Mouse (Mus musculus): ENCODE data around the gene St6galnac3. TPM values are rescaled to one million over a fixed set of nuclear protein-coding genes. Genes with fewer than 3 reads are reported as not detected.

St6galnac3 gene
- polyA plus RNA-seq, 1 experiment: 16.7 TPM

DNA sequence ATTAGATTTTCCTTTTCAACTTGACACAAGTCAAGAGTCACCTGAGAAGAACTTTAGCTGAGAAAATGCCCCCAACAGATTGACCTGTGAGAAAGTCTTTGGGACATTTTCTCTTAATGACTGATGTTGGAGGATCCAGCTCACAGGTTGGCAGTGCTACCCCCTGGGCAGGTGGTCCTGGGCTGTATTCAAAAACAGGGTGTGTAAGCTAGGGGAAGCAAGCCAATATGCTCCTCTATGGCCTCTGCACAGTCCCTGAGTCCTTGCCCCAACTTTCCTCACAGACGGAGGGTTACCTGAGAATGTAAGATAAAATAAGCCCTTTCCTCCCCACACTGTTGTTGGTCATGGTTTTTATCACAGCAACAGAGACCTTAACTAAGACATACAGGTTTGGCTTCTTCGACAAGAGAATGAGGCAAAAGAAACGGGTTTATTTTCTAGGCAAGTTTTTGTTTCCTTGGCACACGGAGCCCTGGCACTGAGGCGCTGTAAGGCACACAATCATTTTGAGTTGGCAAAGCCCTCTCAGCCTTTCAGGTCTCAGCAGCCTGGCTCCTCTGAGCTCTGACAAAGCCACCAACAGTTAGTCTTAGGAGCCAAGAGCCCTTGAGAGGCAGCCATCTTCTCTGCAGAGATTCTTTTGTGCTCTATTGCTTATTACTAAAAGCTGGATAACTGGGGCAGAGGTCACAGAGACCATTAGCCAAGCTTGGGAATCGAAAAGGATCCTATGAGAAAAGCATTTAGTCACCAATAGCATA lies 292.7 kb downstream of the St6galnac3 start:
- H3K4me3 ChIP-seq (ENCODE audit: insufficient read depth, low read length): no peak overlapping the region
- H3K4me1 ChIP-seq (ENCODE audit: control insufficient read depth, insufficient read depth, low read length): no peaks in the 10 kb centered on the region; the same call in 1 of the 2 replicates
- H3K27ac ChIP-seq (ENCODE audit: insufficient read depth, low read length): no peak overlapping the region
- no peak for TF ChIP-seq CTCF (IDR thresholded peaks at IDR 0.05; ENCODE audit: extremely low read depth, insufficient read depth, low read length)

DNA sequence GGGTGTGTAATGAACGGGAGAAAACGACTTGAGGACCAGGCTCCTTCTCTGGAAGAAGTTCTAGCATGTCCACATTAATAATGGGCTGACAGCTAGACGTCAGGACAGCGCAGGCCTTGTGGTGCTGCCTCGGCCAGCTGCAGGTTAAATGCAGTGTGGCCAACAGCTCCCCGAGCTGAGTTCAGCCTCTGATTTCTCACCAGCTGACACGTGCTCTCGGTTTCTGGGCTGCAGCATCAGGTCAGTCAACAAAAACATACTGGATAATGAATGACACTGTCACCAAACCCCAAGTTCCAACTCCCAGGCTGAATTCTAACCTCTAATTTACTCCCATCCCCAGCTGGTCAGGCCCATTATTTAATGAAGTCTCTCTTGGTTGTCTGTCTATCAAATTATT lies 295.1 kb downstream of the St6galnac3 start:
- Histone ChIP-seq H3K27ac (ENCODE audit: insufficient read depth, low read length) (no peak overlapping the region), H3K4me1 (ENCODE audit: control insufficient read depth, insufficient read depth, low read length) (no peaks in the 10 kb centered on the region; the same call in 1 of the 2 replicates), H3K4me3 (ENCODE audit: insufficient read depth, low read length) (no peak overlapping the region)
- no peak for TF ChIP-seq CTCF (IDR thresholded peaks at IDR 0.05; ENCODE audit: extremely low read depth, insufficient read depth, low read length)
- TF ChIP-seq POLR2A (IDR thresholded peaks at IDR 0.05; ENCODE audit: extremely low read depth, insufficient read depth, low read length): no peak

DNA sequence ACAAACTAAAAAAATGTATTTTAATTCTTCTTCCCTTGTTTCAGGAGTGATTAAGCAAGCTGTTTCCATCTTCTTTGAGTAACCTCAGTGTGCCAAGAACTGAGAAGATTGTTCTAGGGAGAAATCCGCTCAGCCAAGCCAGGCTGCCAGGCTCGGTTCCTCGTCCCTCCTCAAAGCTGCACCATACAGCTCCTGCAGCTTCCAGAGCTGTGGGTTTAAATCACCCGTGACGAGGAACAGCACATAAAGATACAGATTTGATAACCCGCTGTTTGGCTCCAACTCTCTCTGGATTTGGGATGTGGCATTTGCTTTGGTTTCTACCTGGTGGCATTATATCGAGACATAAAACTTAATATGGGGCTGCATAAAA lies 303.1 kb downstream of the St6galnac3 start:
- TF ChIP-seq POLR2A (IDR thresholded peaks at IDR 0.05; ENCODE audit: extremely low read depth, insufficient read depth, low read length): no peak
- no peaks in the 10 kb centered on the region for H3K4me1 ChIP-seq (ENCODE audit: control insufficient read depth, insufficient read depth, low read length)
- no peak overlapping the region for H3K4me3 ChIP-seq (ENCODE audit: insufficient read depth, low read length)
- no peak overlapping the region for H3K27ac ChIP-seq (ENCODE audit: insufficient read depth, low read length)

DNA sequence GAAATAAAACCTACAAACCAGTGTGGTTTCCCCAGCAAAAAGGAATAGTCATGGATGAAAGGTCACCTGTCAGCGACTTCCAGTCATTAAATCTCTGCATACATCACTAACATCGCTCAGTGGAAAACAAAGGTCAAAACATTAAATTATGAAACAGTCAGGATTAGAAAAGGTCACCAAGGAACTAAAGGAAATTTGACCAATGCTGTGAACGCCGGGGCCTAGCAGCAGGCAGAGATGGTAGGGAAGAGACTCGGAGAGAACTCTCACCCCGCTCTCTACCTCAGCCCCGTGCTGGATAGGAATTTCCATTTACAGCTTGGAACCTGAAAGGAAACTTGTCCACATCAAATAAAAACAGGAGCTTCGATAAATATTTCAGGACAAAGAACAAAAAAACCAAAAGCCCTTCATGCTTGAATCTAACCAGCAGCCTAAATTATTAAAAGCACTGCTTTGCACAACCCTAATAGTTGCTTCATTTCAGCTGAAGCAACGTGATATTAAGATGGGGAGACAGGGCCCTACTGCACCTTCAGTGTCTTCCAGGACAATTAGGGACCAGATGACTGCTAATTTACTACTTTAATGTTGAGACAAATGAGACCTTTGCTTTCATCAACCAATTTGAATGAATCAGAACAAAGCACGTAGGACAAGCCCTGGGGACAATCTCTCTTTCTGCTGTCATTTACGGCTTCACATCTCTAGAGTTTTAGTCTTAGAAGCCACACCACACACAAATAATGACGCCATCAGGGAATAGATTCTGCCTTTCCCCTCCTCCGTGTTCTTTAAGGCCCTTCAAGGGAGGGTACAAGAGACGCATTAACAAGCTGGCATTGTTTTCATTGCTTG lies 303.7 kb downstream of the St6galnac3 start:
- Histone ChIP-seq H3K27ac (ENCODE audit: insufficient read depth, low read length) (no peak overlapping the region), H3K4me3 (ENCODE audit: insufficient read depth, low read length) (no peak overlapping the region), H3K4me1 (ENCODE audit: control insufficient read depth, insufficient read depth, low read length) (no peaks in the 10 kb centered on the region)
- TF ChIP-seq POLR2A (IDR thresholded peaks at IDR 0.05; ENCODE audit: extremely low read depth, insufficient read depth, low read length): no peak
- TF ChIP-seq CTCF (IDR thresholded peaks at IDR 0.05; ENCODE audit: extremely low read depth, insufficient read depth, low read length): no peak

DNA sequence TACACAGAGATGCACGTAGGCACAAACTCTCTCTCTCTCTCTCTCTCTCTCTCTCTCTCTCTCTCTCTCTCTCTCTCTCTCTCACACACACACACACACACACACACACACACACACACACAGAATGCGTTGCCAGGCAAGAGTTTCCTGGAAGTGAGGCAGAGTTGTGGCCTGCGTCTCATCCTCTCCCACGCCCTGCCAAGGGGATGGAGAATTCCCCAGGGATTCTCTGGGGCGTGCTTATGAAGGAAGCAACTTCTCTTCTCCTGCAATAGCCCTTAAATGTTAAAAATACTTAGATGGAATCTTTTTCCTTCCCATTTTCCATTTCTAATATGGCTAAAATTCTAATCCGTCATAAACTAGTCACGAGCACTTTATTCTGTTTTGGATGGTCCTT lies 305.6 kb downstream of the St6galnac3 start:
- TF ChIP-seq POLR2A (IDR thresholded peaks at IDR 0.05; ENCODE audit: extremely low read depth, insufficient read depth, low read length): no peak

DNA sequence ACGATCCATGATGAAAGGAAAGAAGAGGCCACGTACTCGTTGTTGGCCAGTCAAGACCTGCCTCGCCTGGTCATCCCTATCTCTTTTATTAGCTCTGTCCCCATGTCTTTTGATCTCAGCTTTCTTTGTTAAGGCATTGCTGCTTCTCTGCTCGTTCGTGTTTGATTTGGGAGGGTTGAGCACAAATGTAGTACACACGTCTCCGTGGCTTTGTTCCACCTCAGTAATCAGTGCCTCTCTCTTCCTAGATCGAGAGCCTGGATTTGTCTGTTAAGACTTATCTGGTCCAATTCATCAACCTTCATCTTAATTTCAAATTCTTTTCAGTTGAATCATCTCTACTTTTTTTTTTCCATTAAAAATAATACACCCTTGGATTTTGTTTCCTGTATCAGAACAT lies 308.0 kb downstream of the St6galnac3 start:
- Histone ChIP-seq H3K4me3 (ENCODE audit: insufficient read depth, low read length) (no peak overlapping the region), H3K27ac (ENCODE audit: insufficient read depth, low read length) (no peak overlapping the region), H3K4me1 (ENCODE audit: control insufficient read depth, insufficient read depth, low read length) (no peaks in the 10 kb centered on the region)
- no peak for TF ChIP-seq POLR2A (IDR thresholded peaks at IDR 0.05; ENCODE audit: extremely low read depth, insufficient read depth, low read length)
- TF ChIP-seq CTCF (IDR thresholded peaks at IDR 0.05; ENCODE audit: extremely low read depth, insufficient read depth, low read length): no peak

More for the DNA sequence above, 305.6 kb downstream of the St6galnac3 start:
- no peak overlapping the region for H3K4me3 ChIP-seq (ENCODE audit: insufficient read depth, low read length)
- H3K4me1 ChIP-seq (ENCODE audit: control insufficient read depth, insufficient read depth, low read length): no peaks in the 10 kb centered on the region
- no peak overlapping the region for H3K27ac ChIP-seq (ENCODE audit: insufficient read depth, low read length)

DNA sequence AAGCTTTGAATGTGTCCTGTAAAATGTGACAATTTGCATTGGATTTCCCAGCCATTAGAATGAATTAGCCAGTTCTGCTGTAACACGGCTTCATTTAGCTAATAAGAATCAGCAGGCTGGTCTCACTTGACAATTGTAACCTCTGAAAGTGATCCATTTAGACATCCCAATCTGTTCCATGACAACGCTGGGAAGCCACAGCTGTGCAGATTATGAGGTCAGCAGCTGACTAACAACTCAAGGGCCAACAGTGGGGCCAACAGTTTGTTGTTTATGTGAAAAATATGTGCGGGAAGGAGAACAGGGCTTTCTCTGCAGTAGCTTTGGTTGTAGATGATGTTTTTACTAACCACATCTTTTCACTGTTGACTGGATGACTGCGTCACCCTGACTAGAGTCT lies 308.6 kb downstream of the St6galnac3 start:
- Histone ChIP-seq H3K4me1 (ENCODE audit: control insufficient read depth, insufficient read depth, low read length) (no peaks in the 10 kb centered on the region), H3K4me3 (ENCODE audit: insufficient read depth, low read length) (no peak overlapping the region), H3K27ac (ENCODE audit: insufficient read depth, low read length) (no peak overlapping the region)
- TF ChIP-seq CTCF (IDR thresholded peaks at IDR 0.05; ENCODE audit: extremely low read depth, insufficient read depth, low read length) (no peak), POLR2A (IDR thresholded peaks at IDR 0.05; ENCODE audit: extremely low read depth, insufficient read depth, low read length) (no peak)

DNA sequence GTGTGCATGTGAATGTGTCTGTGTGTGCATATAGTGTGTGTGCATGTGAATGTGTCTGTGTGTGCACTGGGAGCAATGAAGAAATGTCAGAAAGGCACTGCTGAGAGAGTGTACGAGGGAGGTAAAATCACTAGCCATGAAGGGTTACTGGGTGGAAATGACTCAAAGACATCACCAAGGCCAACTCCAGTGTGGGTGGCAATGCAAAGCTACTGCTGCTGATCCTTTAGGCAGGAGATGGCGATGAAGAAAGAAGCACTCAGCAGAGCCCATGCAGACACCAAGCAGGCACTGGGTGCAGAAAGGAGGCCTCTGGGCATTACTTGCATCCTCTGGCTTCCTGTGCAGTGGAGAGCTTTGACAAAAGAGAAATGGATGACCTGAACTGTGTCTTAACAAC lies 310.8 kb downstream of the St6galnac3 start:
- no peak overlapping the region for H3K4me3 ChIP-seq (ENCODE audit: insufficient read depth, low read length)
- H3K4me1 ChIP-seq (ENCODE audit: control insufficient read depth, insufficient read depth, low read length): no peaks in the 10 kb centered on the region
- H3K27ac ChIP-seq (ENCODE audit: insufficient read depth, low read length): no peak overlapping the region
- TF ChIP-seq CTCF (IDR thresholded peaks at IDR 0.05; ENCODE audit: extremely low read depth, insufficient read depth, low read length): no peak
- TF ChIP-seq POLR2A (IDR thresholded peaks at IDR 0.05; ENCODE audit: extremely low read depth, insufficient read depth, low read length): no peak

DNA sequence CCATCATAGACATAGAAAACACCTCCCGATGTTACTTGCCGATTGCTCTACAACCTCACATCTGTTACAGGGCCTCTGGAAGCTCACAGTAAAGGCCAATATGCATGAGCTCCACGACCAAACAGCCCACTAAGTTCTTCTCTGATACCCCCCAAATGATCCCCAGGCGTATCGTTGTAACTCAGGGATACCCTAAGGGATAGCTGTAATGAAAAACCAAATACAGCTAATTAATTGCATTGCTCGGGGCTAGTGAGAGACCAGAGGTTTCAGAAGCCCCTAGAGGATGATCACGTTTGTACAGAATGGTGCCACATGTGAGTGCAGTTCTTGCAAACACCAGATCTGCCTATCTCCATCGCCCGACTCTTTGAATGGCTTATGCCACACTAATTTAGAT lies 315.7 kb downstream of the St6galnac3 start:
- TF ChIP-seq POLR2A (IDR thresholded peaks at IDR 0.05; ENCODE audit: extremely low read depth, insufficient read depth, low read length) (no peak), CTCF (IDR thresholded peaks at IDR 0.05; ENCODE audit: extremely low read depth, insufficient read depth, low read length) (no peak)
- peaks cover 2% of the 10 kb centered on the region; the same call in 1 of the 2 replicates for H3K4me1 ChIP-seq (ENCODE audit: control insufficient read depth, insufficient read depth, low read length)
- H3K27ac ChIP-seq (ENCODE audit: insufficient read depth, low read length): no peak overlapping the region
- no peak overlapping the region for H3K4me3 ChIP-seq (ENCODE audit: insufficient read depth, low read length)

DNA sequence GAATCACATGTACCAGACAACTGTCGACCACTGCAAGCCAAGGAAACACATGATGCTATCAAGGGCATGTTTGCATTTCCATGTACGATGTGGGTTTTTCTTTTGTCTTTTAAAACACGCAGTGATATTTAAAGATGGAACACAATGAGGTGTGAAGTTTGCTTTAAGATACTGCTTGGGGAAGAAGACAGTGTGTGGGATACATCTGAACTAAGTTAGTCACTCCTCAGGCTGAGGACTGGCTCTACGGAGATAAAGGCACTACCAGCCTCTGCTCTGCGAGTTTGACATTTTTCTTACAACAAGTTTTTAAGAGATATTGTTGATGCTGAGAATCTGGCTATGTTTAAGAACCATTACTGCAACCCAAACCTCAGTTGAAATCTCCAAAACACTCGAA lies 316.6 kb downstream of the St6galnac3 start:
- TF ChIP-seq POLR2A (IDR thresholded peaks at IDR 0.05; ENCODE audit: extremely low read depth, insufficient read depth, low read length) (no peak), CTCF (IDR thresholded peaks at IDR 0.05; ENCODE audit: extremely low read depth, insufficient read depth, low read length) (no peak)
- no peak overlapping the region for H3K27ac ChIP-seq (ENCODE audit: insufficient read depth, low read length)
- no peak overlapping the region for H3K4me3 ChIP-seq (ENCODE audit: insufficient read depth, low read length)
- H3K4me1 ChIP-seq (ENCODE audit: control insufficient read depth, insufficient read depth, low read length): peaks cover 2% of the 10 kb centered on the region; the same call in 1 of the 2 replicates
